Mouse (Mus musculus) hindbrain, embryonic 16.5 days (tissue): ENCODE data around the gene Clock. TPM values are rescaled to one million over a fixed set of nuclear protein-coding genes. Genes with fewer than 3 reads are reported as not detected.

Experiments used
- ATAC-seq: fragments of 200-750 bp; cut with Nextera tagmentation; 2 replicates; pipeline ENCODE4 v1.8.0; 2017; ENCODE audit warnings: moderate TSS enrichment, moderate library complexity
- H3K27ac ChIP-seq: fragments of 300-500 bp; sonication (generic); 2 replicates; pipeline ENCODE4 v1.5.1; 2014; ENCODE audit warnings: low read depth, mild to moderate bottlenecking, control low read depth, low read length, moderate library complexity
- H3K27me3 ChIP-seq: fragments of 300-500 bp; sonication (generic); replicated peaks from 2 replicates; pipeline ENCODE4 v1.6.1; 2014; ENCODE audit warnings: low read length; ENCODE audit not compliant: control insufficient read depth, insufficient read depth
- H3K36me3 ChIP-seq: fragments of 300-500 bp; sonication (generic); 2 replicates; pipeline ENCODE4 v1.6.1; 2014; ENCODE audit warnings: mild to moderate bottlenecking, low read length, moderate library complexity, mixed read lengths; ENCODE audit not compliant: control insufficient read depth, insufficient read depth
- H3K4me1 ChIP-seq: fragments of 300-500 bp; sonication (generic); 2 replicates; pipeline ENCODE4 v1.6.1; 2014; ENCODE audit warnings: low read depth, low read length; ENCODE audit not compliant: control insufficient read depth, insufficient read depth
- H3K4me2 ChIP-seq: fragments of 300-500 bp; sonication (generic); 2 replicates; pipeline ENCODE4 v1.6.1; 2014; ENCODE audit warnings: mild to moderate bottlenecking, low read length, control low read depth, moderate library complexity
- H3K4me3 ChIP-seq: fragments of 300-500 bp; sonication (generic); 2 replicates; pipeline ENCODE4 v1.5.1; 2014; ENCODE audit warnings: mild to moderate bottlenecking, low read length, control low read depth, moderate library complexity
- H3K9ac ChIP-seq: fragments of 300-500 bp; sonication (generic); 2 replicates; pipeline ENCODE4 v1.6.1; 2014; ENCODE audit warnings: low read depth, mild to moderate bottlenecking, control low read depth, low read length, moderate library complexity
- H3K9me3 ChIP-seq: fragments of 300-500 bp; sonication (generic); 2 replicates; pipeline ENCODE4 v1.6.1; 2014; ENCODE audit warnings: mild to moderate bottlenecking, low read length, moderate library complexity; ENCODE audit not compliant: control insufficient read depth
- WGBS: fragments of 180-500 bp; shearing (Covaris S2); extraction: QIAGEN DNeasy Blood & Tissue Kit; methylation state at CpG from one replicate; pipeline ENCODE4 v1.1.7; 2014; 5-methylcytosine and 5-hydroxymethylcytosine counted together
- polyA plus RNA-seq: library from polyadenylated mRNA; unstranded; fragments of >200 nt; fragmentation: Nextera tagmentation; extraction: Ambion mirVana; gene quantifications from 2 replicates; pipeline ENCODE4 v1.2.1, GENCODE M21; 2015

Gene Clock
- polyA plus RNA-seq, 1 experiment from 2014 or later: 13.1 TPM

- no peak overlapping the region for H3K9ac ChIP-seq
- no peak overlapping the region for H3K4me2 ChIP-seq
- no peaks in the 10 kb centered on the region for H3K9me3 ChIP-seq
- 77% methylated on average over 3 of the region's 3 CpGs for WGBS
- H3K27me3 ChIP-seq: no peaks in the 10 kb centered on the region
- no peak overlapping the region for H3K27ac ChIP-seq
- no peak overlapping the region for H3K4me3 ChIP-seq
- no peaks in the 10 kb centered on the region for H3K4me1 ChIP-seq
- peaks cover 5% of the 10 kb centered on the region; the same call in 1 of the 2 replicates for H3K36me3 ChIP-seq
- ATAC-seq: no peak
Observed at GRCm38 (mm10) chr5:76160086-76160485, 144.5 kb downstream of the Clock start.

Other genes with a start within 250 kb of the Clock start
- gene Srd5a3, start 164.5 kb downstream of the Clock start, polyA plus RNA-seq: 20.4 and 22.9 TPM in 2 replicates
- gene Tmem165, start 120.9 kb downstream of the Clock start, polyA plus RNA-seq: 42.8 and 46.3 TPM in 2 replicates
- gene Pdcl2, start 26.4 kb upstream of the Clock start, polyA plus RNA-seq: not detected in 2 replicates
- gene Nmu, start 59.0 kb upstream of the Clock start, polyA plus RNA-seq: 1.7 and 2.3 TPM in 2 replicates
- gene Gm7271, start 179.2 kb upstream of the Clock start, polyA plus RNA-seq: 0.86 and 1.2 TPM in 2 replicates
- 53.2 and 56.7 TPM in 2 replicates for gene Exoc1, start 224.5 kb upstream of the Clock start, polyA plus RNA-seq